Mouse (Mus musculus) embryonic facial prominence, embryonic 14.5 days (tissue): ENCODE data around the gene Dis3l2. TPM values are rescaled to one million over a fixed set of nuclear protein-coding genes. Genes with fewer than 3 reads are reported as not detected.

ENCODE experiments used
- ATAC-seq: fragments of 200-750 bp; cut with Nextera tagmentation; 2 replicates; pipeline ENCODE4 v1.8.0; 2017; ENCODE audit warnings: low read depth, moderate number of reproducible peaks, moderate TSS enrichment
- DNase-seq: peaks from one replicate; pipeline ENCODE4 v3.0.0-alpha.2; 2015; ENCODE audit warnings: low spot score
- H3K27ac ChIP-seq: fragments of 300-500 bp; sonication (generic); replicated peaks from 2 replicates; pipeline ENCODE4 v1.5.1; 2014; ENCODE audit warnings: low read depth, mild to moderate bottlenecking, low read length, moderate library complexity
- H3K27me3 ChIP-seq: fragments of 300-500 bp; sonication (generic); replicated peaks from 2 replicates; pipeline ENCODE4 v1.6.1; 2014; ENCODE audit warnings: low read length; ENCODE audit not compliant: control insufficient read depth, insufficient read depth
- H3K36me3 ChIP-seq: fragments of 300-500 bp; sonication (generic); 2 replicates; pipeline ENCODE4 v1.6.1; 2014; ENCODE audit warnings: low read length, mixed read lengths; ENCODE audit not compliant: control insufficient read depth, insufficient read depth
- H3K4me1 ChIP-seq: fragments of 300-500 bp; sonication (generic); 2 replicates; pipeline ENCODE4 v1.6.1; 2014; ENCODE audit warnings: antibody characterized with exemption, low read length; ENCODE audit not compliant: control insufficient read depth, insufficient read depth
- H3K4me2 ChIP-seq: fragments of 300-500 bp; sonication (generic); 2 replicates; pipeline ENCODE4 v1.6.1; 2014; ENCODE audit warnings: low read depth, mild to moderate bottlenecking, low read length, moderate library complexity, mixed read lengths
- H3K4me3 ChIP-seq: fragments of 300-500 bp; sonication (generic); 2 replicates; pipeline ENCODE4 v1.5.1; 2014; ENCODE audit warnings: low read depth, mild to moderate bottlenecking, low read length
- H3K9ac ChIP-seq: fragments of 300-500 bp; sonication (generic); 2 replicates; pipeline ENCODE4 v1.6.1; 2014; ENCODE audit warnings: low read depth, mild to moderate bottlenecking, low read length, moderate library complexity, mixed read lengths
- H3K9me3 ChIP-seq: fragments of 300-500 bp; sonication (generic); 2 replicates; pipeline ENCODE4 v1.6.1; 2016; ENCODE audit warnings: low read length; ENCODE audit not compliant: control insufficient read depth
- WGBS: fragments of 180-500 bp; shearing (Covaris S2); extraction: QIAGEN DNeasy Blood & Tissue Kit; methylation state at CpG from one replicate; pipeline ENCODE4 v1.1.7; 2014; 5-methylcytosine and 5-hydroxymethylcytosine counted together
- polyA plus RNA-seq: library from polyadenylated mRNA; unstranded; fragments of >200 nt; fragmentation: Nextera tagmentation; extraction: Ambion mirVana; gene quantifications from 2 replicates; pipeline ENCODE4 v1.2.1, GENCODE M21; 2014

The Dis3l2 gene
- polyA plus RNA-seq, 1 experiment from 2014 or later: 21.2 TPM

- H3K36me3 ChIP-seq: no peaks in the 10 kb centered on the region
- H3K4me1 ChIP-seq: no peaks in the 10 kb centered on the region
- no peak overlapping the region for H3K4me3 ChIP-seq
- H3K9ac ChIP-seq: no peak overlapping the region
- no peak overlapping the region for H3K27ac ChIP-seq
- H3K27me3 ChIP-seq: no peaks in the 10 kb centered on the region
- H3K4me2 ChIP-seq: no peak overlapping the region
- H3K9me3 ChIP-seq: no peaks in the 10 kb centered on the region
- peak; percentile 18 for DNase-seq
- ATAC-seq: no peak
- WGBS: 71% methylated on average over 5 of the region's 5 CpGs
Measured at GRCm38 (mm10) chr1:87001365-87001764, 297.8 kb downstream of the Dis3l2 start.

GRCm38 (mm10) chr1:87002545-87003168, 299.0 kb downstream of the Dis3l2 start:
- Histone ChIP-seq H3K4me2 (no peak overlapping the region), H3K36me3 (no peaks in the 10 kb centered on the region), H3K27ac (no peak overlapping the region), H3K9me3 (no peaks in the 10 kb centered on the region), H3K9ac (no peak overlapping the region), H3K27me3 (no peaks in the 10 kb centered on the region), H3K4me1 (no peaks in the 10 kb centered on the region), H3K4me3 (no peak overlapping the region)
- ATAC-seq: peak; percentile 55; the same call in 1 of the 2 replicates
- no peak for DNase-seq
- WGBS: 64% methylated on average over 9 of the region's 9 CpGs

- DNase-seq: no peak
- peak; percentile 22; the same call in 1 of the 2 replicates for ATAC-seq
- H3K9ac ChIP-seq: no peak overlapping the region
- WGBS: 48% methylated on average over 2 of the region's 2 CpGs
- no peaks in the 10 kb centered on the region for H3K4me1 ChIP-seq
- no peaks in the 10 kb centered on the region for H3K36me3 ChIP-seq
- H3K27me3 ChIP-seq: no peaks in the 10 kb centered on the region
- no peaks in the 10 kb centered on the region for H3K9me3 ChIP-seq
- H3K4me3 ChIP-seq: no peak overlapping the region
- H3K4me2 ChIP-seq: no peak overlapping the region
- no peak overlapping the region for H3K27ac ChIP-seq
Measured at GRCm38 (mm10) chr1:87003169-87003552, 299.6 kb downstream of the Dis3l2 start.

- Histone ChIP-seq H3K4me3 (no peak overlapping the region), H3K4me1 (no peaks in the 10 kb centered on the region), H3K36me3 (no peaks in the 10 kb centered on the region), H3K27me3 (no peaks in the 10 kb centered on the region), H3K27ac (no peak overlapping the region), H3K9me3 (no peaks in the 10 kb centered on the region), H3K9ac (no peak overlapping the region), H3K4me2 (no peak overlapping the region)
- WGBS: 89% methylated on average over 1 of the region's 1 CpGs
- DNase-seq: no peak
- no peak for ATAC-seq
Measured at GRCm38 (mm10) chr1:87006425-87006824, 302.8 kb downstream of the Dis3l2 start.

- no peak overlapping the region for H3K27ac ChIP-seq
- no peaks in the 10 kb centered on the region for H3K36me3 ChIP-seq
- no peak overlapping the region for H3K4me3 ChIP-seq
- DNase-seq: no peak
- WGBS: 34% methylated on average over 1 of the region's 1 CpGs
- no peaks in the 10 kb centered on the region for H3K9me3 ChIP-seq
- H3K4me1 ChIP-seq: no peaks in the 10 kb centered on the region
- H3K4me2 ChIP-seq: no peak overlapping the region
- ATAC-seq: no peak
- H3K27me3 ChIP-seq: no peaks in the 10 kb centered on the region
- no peak overlapping the region for H3K9ac ChIP-seq
Measured at GRCm38 (mm10) chr1:87008211-87008610, 304.6 kb downstream of the Dis3l2 start.

GRCm38 (mm10) chr1:87009156-87009555, 305.5 kb downstream of the Dis3l2 start:
- no peak for DNase-seq
- no peak for ATAC-seq
- Histone ChIP-seq H3K4me1 (no peaks in the 10 kb centered on the region), H3K4me3 (no peak overlapping the region), H3K36me3 (no peaks in the 10 kb centered on the region), H3K9me3 (no peaks in the 10 kb centered on the region), H3K27ac (no peak overlapping the region), H3K9ac (no peak overlapping the region), H3K27me3 (no peaks in the 10 kb centered on the region), H3K4me2 (no peak overlapping the region)
- WGBS: 86% methylated on average over 3 of the region's 3 CpGs

- Histone ChIP-seq H3K9ac (no peak overlapping the region), H3K27me3 (no peaks in the 10 kb centered on the region), H3K4me1 (no peaks in the 10 kb centered on the region), H3K4me2 (no peak overlapping the region), H3K9me3 (no peaks in the 10 kb centered on the region), H3K27ac (peak overlapping the region; percentile 67), H3K4me3 (no peak overlapping the region), H3K36me3 (no peaks in the 10 kb centered on the region)
- DNase-seq (peak; percentile 39), ATAC-seq (no peak)
- 63% methylated on average over 12 of the region's 12 CpGs for WGBS
Measured at GRCm38 (mm10) chr1:87010629-87011330, 307.2 kb downstream of the Dis3l2 start.

- Histone ChIP-seq H3K9ac (no peak overlapping the region), H3K4me1 (no peaks in the 10 kb centered on the region), H3K27ac (no peak overlapping the region; the same call in 1 of the 2 replicates), H3K4me2 (no peak overlapping the region), H3K27me3 (no peaks in the 10 kb centered on the region), H3K36me3 (no peaks in the 10 kb centered on the region), H3K4me3 (no peak overlapping the region), H3K9me3 (no peaks in the 10 kb centered on the region)
- ATAC-seq (peak; percentile 87), DNase-seq (peak; percentile 79)
- WGBS: 69% methylated on average over 3 of the region's 3 CpGs
Measured at GRCm38 (mm10) chr1:87011718-87012117, 308.1 kb downstream of the Dis3l2 start.

GRCm38 (mm10) chr1:87012606-87013005, 309.0 kb downstream of the Dis3l2 start:
- 79% methylated on average over 2 of the region's 2 CpGs for WGBS
- ATAC-seq: no peak
- Histone ChIP-seq H3K36me3 (no peaks in the 10 kb centered on the region), H3K4me1 (no peaks in the 10 kb centered on the region), H3K27me3 (no peaks in the 10 kb centered on the region), H3K9me3 (no peaks in the 10 kb centered on the region), H3K27ac (no peak overlapping the region), H3K9ac (no peak overlapping the region), H3K4me2 (no peak overlapping the region), H3K4me3 (no peak overlapping the region)
- DNase-seq: no peak
